Mouse (Mus musculus) T-cell, adult 2 months (primary cell): Measurements from ENCODE around the gene Ptprm.

Source experiments
- DNase-seq: peaks from one replicate; pipeline ENCODE4 v3.0.0; 2022; ENCODE audit warnings: low spot score

Ptprm gene

DNA sequence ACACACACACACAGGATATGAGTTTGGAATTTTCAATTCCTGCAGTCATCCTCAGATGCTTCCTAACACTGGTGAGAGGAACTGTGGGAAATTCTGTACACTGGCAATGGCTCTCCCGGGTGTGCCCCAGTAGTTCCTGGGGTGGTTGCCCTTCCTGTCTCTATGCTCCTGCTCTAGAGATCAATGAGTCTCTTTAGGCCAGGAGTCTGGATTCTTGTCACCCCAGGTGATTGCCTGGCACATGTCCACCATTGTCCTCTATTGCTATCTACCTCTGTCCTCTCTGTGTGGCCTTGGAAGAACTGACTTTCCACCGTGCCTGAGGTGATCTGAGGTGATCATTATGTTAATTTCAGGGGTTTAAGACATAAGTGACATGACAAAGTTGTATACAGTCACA, 10.8 kb downstream of the Ptprm start:
- DNase-seq: no peak

DNA sequence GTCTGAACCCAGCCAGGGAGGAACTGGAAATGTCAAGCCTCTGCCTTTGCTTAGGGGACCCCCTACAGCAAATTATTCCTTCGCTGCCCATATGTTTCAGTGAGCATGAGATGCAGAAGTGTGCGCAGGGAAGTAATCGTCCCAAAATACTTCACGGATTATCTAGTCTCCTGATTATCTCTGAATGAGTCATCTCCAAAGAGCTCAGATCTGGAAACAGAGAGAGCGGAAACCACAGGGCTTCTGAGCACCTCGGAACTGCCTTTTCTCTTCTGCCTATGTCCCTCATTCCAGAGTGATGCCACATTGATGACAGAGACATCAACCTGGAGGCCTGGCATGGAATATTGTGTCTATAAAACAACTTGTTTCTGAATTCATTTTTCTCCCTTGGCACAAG, 11.3 kb downstream of the Ptprm start:
- no peak for DNase-seq

DNA sequence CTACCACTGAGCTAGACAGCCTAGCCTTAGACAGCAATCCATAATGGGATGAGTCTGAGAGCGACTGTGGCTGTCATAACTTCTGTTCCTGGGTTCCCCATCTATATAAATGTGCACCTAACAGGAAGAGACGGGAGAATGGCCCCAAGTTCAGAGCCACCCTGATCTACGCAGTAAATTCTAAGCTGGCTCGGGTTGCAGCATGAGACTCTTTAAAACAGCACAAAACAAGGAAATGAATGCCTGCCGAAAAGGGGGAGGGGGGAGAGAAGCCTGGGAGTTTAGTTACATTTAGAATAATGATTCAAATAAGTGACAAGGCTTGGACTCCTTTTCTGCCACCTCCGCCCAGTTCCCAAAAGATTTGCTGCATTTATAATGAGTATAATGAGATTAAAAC, 13.9 kb downstream of the Ptprm start:
- DNase-seq: no peak

DNA sequence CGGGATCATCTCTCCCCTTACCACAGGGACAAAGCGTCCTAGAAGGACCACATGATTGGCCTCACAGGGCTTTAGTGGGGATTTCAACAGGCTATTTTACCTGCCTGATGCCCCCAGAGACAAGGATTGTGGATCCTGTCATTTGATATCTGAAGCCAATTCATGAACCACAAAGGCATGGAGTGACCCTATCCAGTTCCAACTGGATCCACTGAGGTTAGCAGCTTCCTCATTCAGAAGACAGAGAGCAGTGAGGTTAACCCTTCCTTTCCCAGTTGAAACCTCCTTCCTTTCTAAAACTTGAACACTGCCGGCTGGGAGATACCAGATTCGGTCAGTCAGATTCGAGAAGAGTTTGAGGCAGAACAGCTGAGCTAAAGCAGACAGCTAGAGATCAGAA, 14.7 kb downstream of the Ptprm start:
- no peak for DNase-seq

DNA sequence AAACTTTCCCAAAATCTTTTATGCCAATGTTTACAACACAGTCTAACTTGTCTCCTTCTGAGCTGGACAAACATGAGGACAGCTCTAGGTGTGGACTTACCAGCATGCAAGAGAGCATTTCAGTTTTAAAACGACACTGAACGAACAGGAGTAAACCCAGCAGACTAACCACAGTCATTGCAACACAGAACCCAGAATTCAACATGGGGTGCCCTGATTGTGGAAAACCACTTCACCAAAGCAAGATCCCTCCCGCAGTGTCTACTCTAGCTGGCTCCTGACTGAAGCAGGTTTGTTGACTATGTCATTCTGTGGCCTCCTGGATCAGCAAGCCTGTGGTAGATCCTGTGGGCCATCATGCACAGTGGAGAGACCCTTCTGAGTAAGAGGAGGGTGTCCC, 19.9 kb downstream of the Ptprm start:
- DNase-seq: no peak

DNA sequence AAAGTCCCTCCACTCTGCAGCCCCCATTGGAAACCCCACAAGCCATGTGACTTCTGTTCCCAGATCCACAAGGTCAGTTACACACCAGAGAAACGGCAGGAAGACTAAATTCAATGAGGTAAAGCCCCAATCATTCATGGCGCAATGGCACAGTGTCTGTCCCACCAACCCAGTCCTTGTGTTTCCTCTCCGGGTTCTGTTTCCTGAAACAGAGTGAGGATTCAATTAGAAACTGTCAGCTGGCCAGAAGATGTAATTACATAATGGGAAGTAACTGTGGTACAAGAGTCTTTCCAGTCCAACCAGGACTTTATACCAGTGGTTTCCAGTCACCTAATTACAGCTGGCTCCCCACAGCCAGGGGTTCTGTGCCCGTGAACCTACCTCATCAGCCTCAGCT, 24.8 kb downstream of the Ptprm start:
- DNase-seq: no peak

DNA sequence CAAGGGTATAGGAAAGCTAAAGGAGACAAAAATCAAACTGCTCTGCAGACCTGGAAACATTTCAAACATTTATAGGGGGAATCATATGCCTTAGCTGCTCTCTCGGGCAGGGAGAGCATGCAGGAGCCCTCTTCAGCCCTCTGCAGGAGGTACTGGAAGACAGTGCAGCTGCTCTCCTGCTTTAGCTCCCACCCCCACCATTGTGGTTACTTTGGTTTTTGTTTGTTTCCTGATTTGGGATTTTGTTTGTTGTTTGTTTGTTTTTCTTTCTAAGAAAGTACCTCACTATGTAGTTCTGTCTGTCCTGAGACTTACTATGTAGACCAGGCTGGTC, 29.8 kb downstream of the Ptprm start:
- no peak for DNase-seq

DNA sequence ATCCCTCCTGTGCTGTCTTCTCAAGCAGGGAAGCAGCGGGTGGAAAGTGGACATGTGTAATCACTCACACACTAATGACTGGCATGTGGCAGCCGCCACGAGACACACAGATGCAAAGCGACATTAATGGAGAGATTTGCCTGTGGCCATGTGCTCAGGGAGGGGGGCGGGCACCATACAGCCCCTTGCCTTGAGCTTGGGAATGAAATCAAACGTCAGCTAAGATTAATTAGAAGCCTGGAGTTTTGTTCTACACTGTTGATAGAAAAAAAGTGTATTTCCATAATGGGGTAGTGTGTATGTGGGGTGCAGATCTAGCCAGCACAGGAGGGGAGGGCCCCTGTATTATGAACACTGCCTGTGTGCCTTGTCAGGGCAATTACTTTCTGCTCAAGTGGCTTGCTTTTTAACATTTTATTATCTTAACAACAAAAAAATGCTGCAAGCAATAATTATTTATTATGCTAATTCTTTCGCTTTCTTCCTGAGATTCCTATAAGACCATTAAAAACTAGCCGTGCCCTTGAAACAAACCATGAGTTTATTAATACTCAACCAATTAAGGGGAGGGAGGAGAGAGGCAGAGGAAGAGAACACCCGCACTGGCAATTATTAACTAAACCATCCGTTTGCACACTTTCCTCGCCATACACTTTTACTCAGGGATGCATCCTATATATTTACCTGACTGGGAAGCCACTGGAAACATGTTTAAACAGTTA, 30.3 kb downstream of the Ptprm start:
- no peak for DNase-seq

DNA sequence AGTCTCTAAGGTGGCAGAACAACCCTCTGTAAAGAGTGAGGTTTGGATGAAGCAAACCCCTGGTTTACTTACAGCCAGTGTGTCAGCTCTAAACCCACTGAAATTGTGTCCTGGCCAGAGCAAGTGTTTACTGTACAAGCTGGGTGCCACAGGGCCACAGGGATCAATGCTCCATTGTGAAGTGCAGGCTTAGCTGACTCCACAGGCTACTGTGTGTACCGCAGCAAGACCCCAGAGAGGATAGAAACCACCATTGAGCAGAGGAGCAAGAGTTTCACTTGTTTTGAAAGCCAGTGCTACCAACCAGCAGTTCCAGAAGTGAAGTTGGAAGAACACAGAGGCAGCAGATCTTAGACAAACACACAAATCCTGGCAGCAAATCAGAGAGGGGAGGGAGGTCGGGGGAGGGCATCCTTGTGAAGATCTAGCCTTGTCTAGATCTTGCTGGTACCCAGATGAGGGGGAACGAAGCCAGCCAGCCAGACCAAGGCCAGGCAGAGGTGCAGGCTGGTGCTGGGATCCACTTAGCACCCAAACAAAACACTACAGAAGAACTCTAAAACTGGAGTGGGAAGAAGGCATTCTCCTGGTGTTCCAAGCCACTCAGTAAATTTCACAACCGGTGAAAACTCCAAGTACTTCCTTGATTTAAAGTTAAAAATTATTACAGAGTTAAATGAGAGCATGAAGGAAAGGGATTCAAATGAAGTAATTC, 39.6 kb downstream of the Ptprm start:
- no peak for DNase-seq

DNA sequence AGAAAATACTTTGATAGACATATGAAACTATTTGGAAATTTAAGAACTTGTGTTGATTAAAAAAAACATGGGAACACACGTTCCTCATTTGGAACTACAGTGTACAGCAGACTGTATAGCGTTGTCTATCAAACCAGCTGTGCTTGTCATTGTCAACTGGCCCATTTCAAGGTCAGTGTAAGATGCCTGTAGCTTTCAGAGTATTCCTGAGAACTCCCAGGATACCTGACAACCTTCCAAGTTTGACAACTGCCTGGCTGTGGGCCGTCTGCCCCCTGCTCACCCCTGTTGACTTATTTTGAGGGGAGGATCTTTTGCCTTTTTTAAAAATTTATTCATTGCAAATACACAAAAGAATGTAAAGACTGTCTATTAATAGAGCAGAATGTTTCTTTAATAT, 45.8 kb downstream of the Ptprm start:
- no peak for DNase-seq

DNA sequence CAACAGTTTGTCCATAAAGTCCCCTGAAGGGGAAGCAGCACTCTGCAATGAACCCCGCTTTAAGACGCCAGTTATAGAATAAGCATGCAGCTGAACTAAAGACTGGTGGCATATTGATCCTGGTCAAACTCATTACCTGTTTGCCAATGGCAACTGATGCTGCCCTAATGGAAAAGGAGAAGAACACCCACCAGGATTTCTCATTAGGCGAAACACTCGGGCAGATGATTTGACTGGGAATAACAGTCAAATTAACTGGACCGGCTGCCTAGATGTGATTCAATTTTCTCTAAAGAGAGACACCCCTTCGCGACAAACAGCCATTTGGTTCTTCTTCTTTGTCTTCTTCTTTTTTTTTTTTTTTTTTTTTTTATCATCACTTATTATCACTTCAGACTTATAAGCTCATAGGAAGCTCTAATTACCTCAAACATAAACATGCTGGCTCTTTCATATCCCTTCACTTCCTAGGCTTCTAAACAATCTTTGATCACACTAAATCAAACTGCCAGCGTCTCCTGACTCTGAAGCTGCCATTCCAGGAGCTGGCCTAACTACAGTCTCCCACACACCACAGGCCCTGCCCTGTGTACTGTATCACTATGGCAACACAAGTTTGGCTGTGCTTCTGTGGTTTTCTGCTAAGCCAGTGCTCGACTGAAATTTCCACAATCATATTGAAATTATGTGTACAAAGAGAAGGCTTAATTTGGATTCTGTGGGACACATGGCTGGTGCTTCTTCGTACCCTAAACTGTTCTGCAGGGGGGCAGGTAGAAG, 48.0 kb downstream of the Ptprm start:
- DNase-seq: no peak

DNA sequence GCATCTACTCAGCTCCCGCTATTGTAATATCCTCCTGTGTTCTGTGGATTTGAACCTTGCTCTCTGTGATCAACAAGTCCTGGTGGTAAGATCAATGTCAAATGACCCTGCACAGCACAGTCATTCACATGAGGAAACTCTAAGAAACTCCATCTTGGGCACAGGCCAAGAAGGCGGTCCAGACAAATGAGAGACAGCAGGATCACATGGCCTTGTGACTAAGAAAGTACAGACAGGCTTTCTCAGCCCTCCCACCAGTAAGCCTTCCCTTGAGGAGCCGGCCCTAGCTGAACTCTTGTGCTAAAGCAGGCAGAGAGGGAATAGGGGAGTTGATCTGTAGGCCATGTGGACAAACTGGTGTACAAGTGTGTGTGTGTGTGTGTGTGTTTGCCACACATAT, 49.4 kb downstream of the Ptprm start:
- no peak for DNase-seq

DNA sequence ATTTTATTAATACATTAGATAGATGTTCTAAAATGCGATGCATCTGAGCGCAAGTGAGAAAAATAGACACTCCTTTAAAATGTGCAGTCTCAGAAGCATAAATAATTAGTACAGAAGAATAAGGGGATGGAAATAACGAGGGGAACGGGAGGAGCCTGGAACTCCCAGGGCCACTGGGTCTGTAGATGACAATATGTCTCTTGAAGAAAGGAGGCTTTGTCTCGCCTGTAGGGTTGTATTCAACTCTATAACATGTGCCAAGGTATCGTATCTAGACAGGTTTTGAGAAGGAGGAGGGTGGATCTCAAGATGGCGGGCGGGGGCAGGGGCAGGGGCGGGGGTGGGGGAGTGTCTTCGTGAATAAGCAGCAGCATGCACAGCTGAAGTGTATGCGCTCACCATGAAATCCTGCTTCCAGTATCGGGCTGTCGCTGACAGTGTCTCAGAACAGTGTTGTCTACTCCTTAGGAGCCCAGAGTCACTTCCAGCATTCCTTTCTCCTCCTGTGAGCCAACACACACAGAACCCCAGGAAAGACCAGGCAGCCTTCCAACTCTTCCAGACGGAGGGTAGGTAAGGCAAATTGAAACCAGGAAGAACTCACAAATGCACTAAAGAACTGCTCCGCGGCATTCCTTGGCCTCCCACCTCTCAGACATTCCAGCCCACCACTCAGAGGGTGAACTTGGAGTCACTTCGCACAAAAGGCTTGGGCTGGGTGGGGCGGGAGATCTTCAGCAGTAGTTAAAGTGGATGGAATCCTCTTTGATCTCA, 50.7 kb downstream of the Ptprm start:
- no peak for DNase-seq

DNA sequence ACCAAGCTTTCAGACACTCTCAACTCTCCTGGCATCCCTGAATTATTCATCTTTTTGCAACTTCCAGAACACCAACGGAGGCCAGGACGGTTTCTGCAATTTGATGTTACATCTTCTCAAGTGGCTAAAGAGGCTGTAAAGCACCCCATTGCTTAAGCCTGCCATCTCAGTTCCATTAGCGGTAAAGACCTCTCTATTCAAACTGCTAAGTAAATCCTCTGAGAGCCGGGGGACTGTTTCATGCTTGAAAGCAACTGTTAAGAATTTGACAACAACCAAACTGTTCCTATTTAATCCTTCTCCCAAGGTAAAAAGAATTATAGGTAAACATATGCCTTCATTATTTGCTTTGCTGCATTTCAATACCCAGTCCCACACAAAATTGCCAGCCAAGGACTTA, 51.7 kb downstream of the Ptprm start:
- no peak for DNase-seq

DNA sequence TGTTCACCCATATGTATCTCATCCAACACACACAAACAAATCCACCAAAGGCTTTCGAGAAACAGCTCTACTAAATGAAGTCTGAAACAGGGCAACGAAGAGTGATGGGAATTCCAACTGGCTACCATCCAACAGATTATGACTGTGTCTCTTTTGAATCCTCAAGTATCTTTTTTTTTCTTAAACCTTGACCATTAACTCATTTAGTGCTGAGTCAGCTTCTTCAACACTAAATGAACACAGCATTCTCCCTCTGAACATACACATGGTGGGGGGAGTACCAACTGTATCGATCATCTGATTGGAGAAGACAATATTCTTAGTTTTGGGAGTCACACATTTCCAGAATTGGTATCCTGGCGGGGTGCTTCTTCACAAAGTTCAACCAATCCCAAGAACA, 52.2 kb downstream of the Ptprm start:
- no peak for DNase-seq

DNA sequence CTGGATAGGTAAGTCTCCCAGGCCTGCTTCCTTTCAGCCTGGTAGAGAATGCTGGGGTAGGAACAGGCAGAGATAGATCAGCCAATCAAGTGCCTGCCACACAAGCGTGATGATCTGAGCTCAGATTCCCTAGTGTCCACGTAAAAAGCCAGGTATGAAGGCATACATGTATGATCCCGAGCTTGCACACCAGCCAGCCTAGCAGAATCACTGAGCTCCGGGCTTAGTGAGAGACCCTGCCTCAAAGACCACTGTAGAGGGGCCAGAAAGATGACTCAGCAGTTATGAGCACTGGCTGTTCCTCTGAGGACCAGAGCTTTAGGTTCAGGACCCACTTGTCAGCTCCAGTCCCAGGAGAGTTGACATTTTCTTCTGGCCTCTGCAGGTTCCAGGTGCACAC, 52.9 kb downstream of the Ptprm start:
- no peak for DNase-seq

DNA sequence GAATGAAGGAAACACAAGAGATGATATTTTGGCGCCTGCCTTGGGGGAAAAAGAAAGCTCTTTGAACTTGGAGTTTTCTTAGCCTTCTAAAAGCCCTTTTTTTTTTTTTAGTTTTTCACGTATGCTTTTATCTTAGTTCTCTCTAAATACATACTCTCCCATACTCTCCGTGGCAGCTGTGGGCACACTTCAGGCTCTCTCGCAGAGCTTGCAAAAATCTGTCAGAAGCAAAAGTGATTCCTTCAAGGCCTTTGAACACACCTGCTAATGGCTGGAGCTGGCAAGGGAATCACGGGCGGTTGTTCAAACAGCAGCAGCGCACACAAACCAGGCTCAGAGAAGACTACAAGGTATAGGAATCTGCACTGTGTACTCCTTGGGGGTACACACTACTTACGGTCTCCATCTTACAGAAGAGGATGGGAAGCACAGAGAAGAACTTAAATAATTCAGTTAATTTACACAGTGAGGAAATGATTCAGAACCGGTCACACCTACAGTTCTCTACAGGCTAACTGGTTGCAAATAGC, 55.9 kb downstream of the Ptprm start:
- no peak for DNase-seq

DNA sequence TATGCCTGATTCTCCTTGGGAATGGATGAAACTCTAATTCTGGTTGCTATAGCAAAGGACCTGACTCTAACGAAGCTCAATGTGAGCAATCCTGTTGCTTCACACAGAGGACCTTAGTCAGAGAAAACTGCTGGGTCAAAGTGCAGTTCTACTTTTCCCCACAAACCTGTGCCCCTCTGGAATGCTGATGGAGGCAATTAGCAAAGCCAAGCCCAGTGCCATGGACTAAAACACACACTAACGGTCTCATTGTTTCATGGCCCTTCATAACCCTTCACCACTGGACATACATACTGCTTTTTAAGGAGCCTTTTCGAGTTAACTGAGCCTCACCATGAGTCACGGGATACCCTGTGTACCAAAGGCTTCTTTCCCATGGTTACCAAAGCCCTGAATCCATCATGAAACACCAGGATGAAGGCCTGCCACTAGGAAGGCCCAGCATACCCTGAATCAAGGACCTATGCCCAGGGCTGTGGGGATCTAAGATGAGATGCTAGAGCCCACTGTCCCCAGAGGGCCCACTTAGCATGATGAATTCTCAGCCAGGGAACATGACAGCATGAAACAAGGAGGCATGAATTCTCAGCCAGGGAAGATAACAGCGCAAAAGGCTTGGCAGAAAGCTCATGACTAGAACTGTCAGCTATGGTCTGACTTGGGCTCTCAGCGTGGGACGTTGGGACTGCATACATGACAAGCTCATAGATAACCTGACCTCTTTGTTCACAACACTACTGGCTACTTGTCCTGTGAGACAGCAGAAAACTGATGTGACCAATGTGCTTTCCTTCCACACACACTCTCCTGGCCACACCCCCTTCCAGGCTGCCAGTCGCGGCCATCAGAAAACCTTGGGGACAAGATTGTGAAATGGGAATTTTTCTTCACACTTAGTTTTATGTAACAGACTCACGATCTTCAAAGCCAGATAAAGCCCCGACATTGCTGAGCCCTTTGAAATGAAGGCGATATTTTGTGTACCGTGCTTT, 57.4 kb downstream of the Ptprm start:
- no peak for DNase-seq

DNA sequence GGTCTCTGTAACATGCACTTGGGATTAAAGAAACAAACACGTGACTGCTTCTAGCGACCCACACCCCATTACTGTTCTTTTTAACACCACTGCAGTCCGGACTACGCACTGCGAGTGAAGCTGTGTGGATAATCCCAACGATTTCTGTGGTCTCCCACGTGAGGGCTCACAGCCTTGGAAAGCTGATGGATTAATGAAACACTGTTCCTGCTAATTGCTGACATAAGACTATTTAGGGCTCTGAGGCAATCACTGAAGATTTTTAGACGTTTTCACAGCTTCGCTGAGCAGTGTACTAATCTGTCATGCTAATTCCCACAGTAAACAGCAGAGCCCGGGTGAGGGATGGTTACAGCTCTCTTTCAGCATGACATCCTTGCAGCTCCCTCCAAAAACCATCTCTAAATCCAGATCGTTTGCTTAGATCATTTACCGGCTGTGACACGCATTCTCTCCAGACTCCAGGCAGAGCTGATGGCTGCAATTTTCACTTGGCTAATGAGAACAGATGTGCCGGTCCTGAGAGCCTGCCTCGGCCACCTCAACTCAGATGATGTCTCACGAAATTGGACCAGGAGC, 63.5 kb downstream of the Ptprm start:
- DNase-seq: no peak

DNA sequence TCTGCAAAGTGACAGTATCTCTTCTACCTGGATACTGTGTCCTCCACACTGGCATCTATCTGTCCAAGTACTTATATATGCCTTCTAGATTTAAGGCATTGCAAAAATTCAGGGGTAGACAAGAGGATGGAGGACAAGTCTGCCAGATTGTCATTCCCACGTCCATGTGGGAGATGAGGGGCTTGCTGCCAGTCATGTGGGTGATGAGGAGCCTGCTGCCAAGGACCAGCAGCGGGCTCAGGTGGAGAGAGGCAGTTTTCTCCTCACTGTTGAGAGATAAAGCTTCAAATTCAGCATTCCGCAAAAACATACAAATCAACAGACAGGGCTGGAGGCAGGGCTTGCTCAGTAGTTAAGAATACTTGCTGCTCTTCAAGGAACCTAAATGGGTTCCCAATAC, 66.8 kb downstream of the Ptprm start:
- DNase-seq: no peak
